Mouse (Mus musculus) midbrain, embryonic 14.5 days (tissue): ENCODE measurements at regions not wholly inside any gene's neighbourhood (a gene's known extent, or its start where the extent isn't known, plus 50 kb on each side); places are given as distances from the start of the nearest gene placed in this dataset.
A peak's percentile ranks its signal among the peaks of the same experiment; 100 is the strongest.

Source experiments
- ATAC-seq: fragments of 200-750 bp; cut with Nextera tagmentation; 2 replicates; pipeline ENCODE4 v1.8.0; 2017; ENCODE audit warnings: moderate number of reproducible peaks, moderate library complexity; ENCODE audit not compliant: low FRiP score, low TSS enrichment
- DNase-seq: peaks from one replicate; pipeline ENCODE4 v3.0.0-alpha.2; 2015
- H3K27ac ChIP-seq: fragments of 300-500 bp; sonication (generic); replicated peaks from 2 replicates; pipeline ENCODE4 v1.5.1; 2014; ENCODE audit warnings: mild to moderate bottlenecking, low read depth, low read length, moderate library complexity
- H3K27me3 ChIP-seq: fragments of 300-500 bp; sonication (generic); 2 replicates; pipeline ENCODE4 v1.6.1; 2014; ENCODE audit warnings: low read length, control low read depth, mixed read lengths; ENCODE audit not compliant: control insufficient read depth, insufficient read depth
- H3K36me3 ChIP-seq: fragments of 300-500 bp; sonication (generic); 2 replicates; pipeline ENCODE4 v1.6.1; 2014; ENCODE audit warnings: low read length, control low read depth; ENCODE audit not compliant: control insufficient read depth, insufficient read depth
- H3K4me1 ChIP-seq: fragments of 300-500 bp; sonication (generic); 2 replicates; pipeline ENCODE4 v1.6.1; 2014; ENCODE audit warnings: mild to moderate bottlenecking, antibody characterized with exemption, low read length, control low read depth; ENCODE audit not compliant: control insufficient read depth, insufficient read depth
- H3K4me2 ChIP-seq: fragments of 300-500 bp; sonication (generic); 2 replicates; pipeline ENCODE4 v1.6.1; 2014; ENCODE audit warnings: mild to moderate bottlenecking, low read length, moderate library complexity
- H3K4me3 ChIP-seq: fragments of 300-500 bp; sonication (generic); replicated peaks from 2 replicates; pipeline ENCODE4 v1.5.1; 2014; ENCODE audit warnings: low read depth, low read length
- H3K9ac ChIP-seq: fragments of 300-500 bp; sonication (generic); replicated peaks from 2 replicates; pipeline ENCODE4 v1.6.1; 2014; ENCODE audit warnings: mild to moderate bottlenecking, low read length, moderate library complexity
- H3K9me3 ChIP-seq: fragments of 300-500 bp; sonication (generic); 2 replicates; pipeline ENCODE4 v1.6.1; 2016; ENCODE audit warnings: low read length, control low read depth, mixed read lengths; ENCODE audit not compliant: control insufficient read depth
- WGBS: fragments of 180-500 bp; shearing (Covaris S2); extraction: QIAGEN DNeasy Blood & Tissue Kit; methylation state at CpG from one replicate; pipeline ENCODE4 v1.1.7; 2014; 5-methylcytosine and 5-hydroxymethylcytosine counted together

DNA sequence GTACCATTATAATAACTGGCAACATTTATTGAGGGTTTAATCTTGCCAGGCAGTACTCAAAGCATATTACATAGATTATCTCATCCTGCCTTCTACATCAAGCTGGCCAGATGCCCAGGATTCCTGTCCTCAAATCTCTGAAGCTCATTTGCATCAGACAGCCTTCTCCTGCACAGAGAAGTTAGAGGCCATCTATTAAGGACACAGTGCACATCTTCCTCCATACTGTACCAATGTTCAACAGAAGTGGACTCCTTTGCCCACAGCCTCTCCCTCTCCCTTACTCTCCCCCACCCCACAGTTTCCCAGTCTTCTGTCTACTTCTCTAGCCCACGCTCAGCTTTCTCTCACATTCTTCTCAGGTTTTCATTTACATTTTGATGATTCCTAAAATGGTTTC is 277.3 kb upstream of the Zfp637 start:
- WGBS, result 91% methylated on average over 1 of the region's 1 CpGs
- no peaks in the 10 kb centered on the region for H3K4me1 ChIP-seq

DNA sequence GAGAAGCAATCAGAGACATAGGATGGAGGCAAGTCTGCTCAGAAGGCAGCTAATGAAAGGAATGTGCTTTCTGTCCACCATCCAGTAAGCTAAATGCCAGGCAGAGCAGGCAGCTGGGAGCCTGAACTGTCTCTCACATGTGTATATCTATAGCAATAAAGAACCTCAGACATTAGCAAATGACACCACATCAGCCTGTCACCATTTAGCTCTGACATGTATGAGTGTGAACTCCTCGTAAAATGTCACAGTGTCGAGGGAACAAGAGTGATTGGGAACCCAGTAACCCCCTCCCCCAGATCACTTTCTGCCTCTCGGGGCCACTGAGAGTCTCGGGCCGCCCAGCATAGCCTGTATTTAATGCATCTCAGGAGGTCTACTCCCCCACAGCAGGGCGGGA is 274.2 kb upstream of the Zfp637 start:
- no peak overlapping the region for H3K4me3 ChIP-seq
- H3K36me3 ChIP-seq, result no peaks in the 10 kb centered on the region
- H3K9me3 ChIP-seq, result no peaks in the 10 kb centered on the region
- ATAC-seq (no peak), DNase-seq (no peak)
- no peak overlapping the region for H3K9ac ChIP-seq
- H3K27ac ChIP-seq, result no peak overlapping the region
- WGBS, result 84% methylated on average over 6 of the region's 6 CpGs
- no peaks in the 10 kb centered on the region for H3K4me1 ChIP-seq
- no peaks in the 10 kb centered on the region for H3K27me3 ChIP-seq
- H3K4me2 ChIP-seq, result no peak overlapping the region

More for the DNA sequence above, 277.3 kb upstream of the Zfp637 start:
- H3K27ac ChIP-seq, result no peak overlapping the region
- no peaks in the 10 kb centered on the region for H3K36me3 ChIP-seq
- H3K27me3 ChIP-seq, result no peaks in the 10 kb centered on the region
- no peak overlapping the region for H3K9ac ChIP-seq
- H3K4me2 ChIP-seq, result no peak overlapping the region
- H3K9me3 ChIP-seq, result no peaks in the 10 kb centered on the region
- ATAC-seq (no peak), DNase-seq (peak; percentile 46)
- H3K4me3 ChIP-seq, result no peak overlapping the region

DNA sequence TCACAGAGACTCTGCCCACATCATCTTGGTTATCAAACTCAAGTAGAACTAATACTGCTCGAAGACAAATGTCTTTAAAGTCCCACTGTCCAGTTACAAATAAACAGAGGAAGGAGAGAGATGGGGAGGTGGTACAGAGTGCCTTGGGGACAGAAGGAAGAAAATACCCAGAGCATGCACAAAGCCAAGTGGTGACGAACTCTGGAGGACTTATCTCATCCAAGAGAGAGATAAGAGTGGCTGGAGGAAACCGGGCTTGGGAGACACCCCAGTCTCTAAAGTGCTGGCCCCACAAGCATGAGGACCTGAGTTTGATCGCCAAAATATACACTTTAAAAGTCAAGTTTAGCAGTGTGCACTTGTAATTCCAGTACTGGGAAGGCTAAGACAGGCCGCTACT is 273.3 kb upstream of the Zfp637 start:
- Histone ChIP-seq H3K27me3 (no peaks in the 10 kb centered on the region), H3K9ac (no peak overlapping the region), H3K4me1 (no peaks in the 10 kb centered on the region), H3K36me3 (no peaks in the 10 kb centered on the region), H3K4me3 (no peak overlapping the region), H3K4me2 (no peak overlapping the region), H3K27ac (no peak overlapping the region), H3K9me3 (no peaks in the 10 kb centered on the region)
- no peak for ATAC-seq
- WGBS, result 91% methylated on average over 5 of the region's 5 CpGs
- no peak for DNase-seq

DNA sequence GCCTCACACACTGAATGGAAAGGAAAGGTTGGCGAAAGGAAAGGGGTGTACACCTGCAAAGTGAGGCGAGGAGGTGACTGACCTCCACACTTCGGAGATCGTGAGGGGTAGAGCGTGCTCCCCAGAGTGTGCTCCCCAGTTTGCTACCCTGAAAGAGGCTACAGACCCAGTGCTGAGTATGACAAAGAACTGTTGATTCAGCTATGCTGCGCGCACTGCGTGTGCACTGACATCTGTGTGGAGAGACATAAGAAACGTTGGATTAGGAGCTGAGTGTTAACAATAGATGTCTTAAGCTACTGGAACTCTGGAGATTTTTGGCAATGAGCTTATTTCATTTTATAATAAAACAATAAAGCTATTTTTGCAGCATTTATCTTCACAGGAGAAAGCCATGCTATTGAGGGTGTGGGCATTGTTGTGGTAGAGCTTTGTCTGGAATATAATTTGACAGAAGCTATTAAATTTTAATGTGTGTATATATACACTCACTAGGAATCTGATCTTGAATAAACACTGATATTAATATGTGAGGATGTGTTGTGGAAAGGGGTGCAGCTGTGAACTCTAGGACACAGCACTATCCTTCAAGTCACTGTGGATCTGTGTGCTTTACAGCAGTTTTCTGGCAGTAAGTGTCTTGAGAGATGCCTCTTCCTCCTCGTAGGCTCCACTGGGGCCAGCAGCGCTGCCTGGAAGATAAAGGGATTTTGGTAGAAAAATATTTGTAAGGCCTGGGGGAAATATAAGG is 271.2 kb upstream of the Zfp637 start:
- ATAC-seq (no peak), DNase-seq (peak; percentile 31)
- 67% methylated on average over 11 of the region's 11 CpGs for WGBS

DNA sequence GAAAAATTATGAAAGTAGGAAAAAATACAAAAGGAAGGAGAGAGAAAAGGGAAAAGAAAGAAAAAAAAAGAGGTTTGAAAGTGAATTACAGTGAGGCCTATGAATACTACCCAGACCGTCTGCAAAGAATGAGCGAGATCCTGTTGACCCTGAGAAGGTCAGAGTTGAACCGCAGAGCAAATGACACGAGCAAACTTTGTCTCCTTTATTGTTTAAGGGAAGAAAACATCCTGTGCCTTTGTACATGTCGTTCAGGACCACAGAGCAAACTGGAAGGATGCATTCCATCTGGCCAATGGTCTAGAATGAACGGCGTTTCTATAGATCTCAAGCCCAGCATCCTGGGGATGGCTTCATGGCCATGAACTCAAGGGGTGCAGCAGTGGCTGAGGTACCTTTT is 270.6 kb upstream of the Zfp637 start:
- no peak overlapping the region for H3K4me3 ChIP-seq
- H3K27me3 ChIP-seq, result no peaks in the 10 kb centered on the region
- H3K9me3 ChIP-seq, result no peaks in the 10 kb centered on the region
- DNase-seq (no peak), ATAC-seq (no peak)
- WGBS, result 65% methylated on average over 7 of the region's 7 CpGs
- no peak overlapping the region for H3K9ac ChIP-seq
- no peaks in the 10 kb centered on the region for H3K36me3 ChIP-seq
- H3K27ac ChIP-seq, result no peak overlapping the region
- no peaks in the 10 kb centered on the region for H3K4me1 ChIP-seq
- no peak overlapping the region for H3K4me2 ChIP-seq

More for the DNA sequence above, 271.2 kb upstream of the Zfp637 start:
- no peak overlapping the region for H3K9ac ChIP-seq
- H3K9me3 ChIP-seq, result no peaks in the 10 kb centered on the region
- H3K27me3 ChIP-seq, result no peaks in the 10 kb centered on the region
- H3K4me2 ChIP-seq, result no peak overlapping the region
- H3K4me1 ChIP-seq, result no peaks in the 10 kb centered on the region
- no peak overlapping the region for H3K27ac ChIP-seq
- H3K4me3 ChIP-seq, result no peak overlapping the region
- H3K36me3 ChIP-seq, result no peaks in the 10 kb centered on the region

DNA sequence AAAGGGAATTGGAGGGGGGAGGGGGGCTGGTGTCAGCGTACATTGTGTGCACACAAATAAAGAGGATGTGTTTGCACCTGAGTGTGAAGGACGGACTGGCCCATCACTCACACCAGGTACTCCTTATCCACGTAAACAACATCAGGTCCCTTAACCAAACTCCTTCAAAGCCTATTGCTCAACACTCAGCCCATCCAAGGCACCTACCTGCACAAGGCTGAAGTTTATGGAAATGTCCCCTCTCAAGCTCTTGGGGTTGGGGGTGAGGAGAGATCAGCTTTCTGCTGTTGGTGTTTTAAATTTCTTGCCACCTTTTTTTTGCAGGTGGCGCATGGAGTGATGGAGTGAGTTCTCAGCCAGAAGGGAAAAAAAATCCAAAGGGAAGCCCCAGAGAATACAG is 270.2 kb upstream of the Zfp637 start:
- Histone ChIP-seq H3K36me3 (no peaks in the 10 kb centered on the region), H3K9ac (no peak overlapping the region), H3K27me3 (no peaks in the 10 kb centered on the region), H3K9me3 (no peaks in the 10 kb centered on the region), H3K27ac (no peak overlapping the region), H3K4me3 (no peak overlapping the region), H3K4me1 (no peaks in the 10 kb centered on the region), H3K4me2 (no peak overlapping the region)
- DNase-seq, result no peak
- 94% methylated on average over 4 of the region's 4 CpGs for WGBS
- ATAC-seq, result no peak

DNA sequence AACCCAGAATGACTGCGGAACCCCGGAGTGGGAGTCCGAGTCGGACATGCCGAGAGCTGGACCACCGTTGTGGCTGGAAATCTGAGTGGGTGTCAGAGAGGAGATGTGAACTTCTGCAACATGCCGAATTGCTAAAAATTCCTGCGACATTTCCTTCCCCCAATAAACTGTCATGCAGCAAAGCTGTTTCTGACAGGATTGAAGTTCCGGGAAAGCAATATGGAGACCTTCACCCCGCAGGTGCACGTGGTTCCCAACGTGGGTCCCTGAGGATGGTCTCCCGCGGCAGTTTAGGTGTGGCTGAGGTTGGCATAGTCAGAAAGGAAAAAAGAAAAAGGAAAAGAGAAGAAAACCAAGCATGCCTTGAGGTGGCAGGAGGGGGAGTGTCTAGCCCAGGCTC is 269.0 kb upstream of the Zfp637 start:
- ATAC-seq, result no peak
- H3K9ac ChIP-seq, result no peak overlapping the region
- no peak for DNase-seq
- H3K4me2 ChIP-seq, result no peak overlapping the region
- no peak overlapping the region for H3K4me3 ChIP-seq
- no peaks in the 10 kb centered on the region for H3K27me3 ChIP-seq
- no peaks in the 10 kb centered on the region for H3K36me3 ChIP-seq
- H3K4me1 ChIP-seq, result no peaks in the 10 kb centered on the region
- H3K9me3 ChIP-seq, result no peaks in the 10 kb centered on the region
- 94% methylated on average over 14 of the region's 14 CpGs for WGBS
- no peak overlapping the region for H3K27ac ChIP-seq

DNA sequence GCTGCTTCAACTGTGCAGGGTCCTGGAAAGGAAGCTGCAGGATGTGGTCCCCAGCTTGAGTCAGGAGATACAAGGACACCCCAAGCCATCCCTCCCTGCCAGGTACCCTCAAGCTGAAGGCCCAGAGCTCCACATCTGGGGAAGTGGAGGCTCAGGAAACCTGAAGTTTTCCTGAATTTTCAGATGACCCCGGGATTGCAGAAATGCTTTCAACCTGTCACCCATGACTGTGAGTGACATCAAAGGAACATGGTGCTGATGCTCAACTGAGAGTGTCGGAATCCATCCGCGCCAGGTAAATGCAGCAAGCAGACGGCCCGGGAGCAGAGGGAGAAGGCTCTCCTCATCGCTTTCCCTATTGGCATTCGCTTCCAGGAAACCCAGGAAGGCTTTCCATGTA is 267.6 kb upstream of the Zfp637 start:
- DNase-seq, result no peak
- Histone ChIP-seq H3K4me1 (no peaks in the 10 kb centered on the region), H3K4me3 (no peak overlapping the region)

DNA sequence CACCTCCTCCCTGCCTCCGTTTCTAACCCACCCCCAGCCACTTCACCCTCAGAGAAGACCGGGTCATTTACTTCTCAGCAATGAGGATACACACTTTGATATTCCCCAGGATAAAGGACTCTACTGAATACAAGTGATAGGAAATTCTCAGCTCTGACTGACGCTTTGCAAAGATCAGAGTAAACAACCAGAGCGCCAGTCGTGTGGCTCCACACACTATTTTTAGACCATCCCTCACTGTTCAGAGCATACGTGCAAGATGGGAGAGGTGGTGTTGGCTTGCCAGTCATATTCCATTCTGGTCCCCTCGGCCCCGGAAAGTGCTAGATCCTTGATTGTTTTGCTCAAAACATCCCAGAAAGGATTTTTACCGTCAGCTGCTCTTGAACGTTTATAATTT is 266.8 kb upstream of the Zfp637 start:
- WGBS, result 83% methylated on average over 10 of the region's 10 CpGs
- no peak for DNase-seq
- H3K9ac ChIP-seq, result no peak overlapping the region

More for the DNA sequence above, 267.6 kb upstream of the Zfp637 start:
- no peak for ATAC-seq
- WGBS, result 93% methylated on average over 8 of the region's 8 CpGs
- Histone ChIP-seq H3K27ac (no peak overlapping the region), H3K36me3 (no peaks in the 10 kb centered on the region), H3K9ac (no peak overlapping the region), H3K4me2 (no peak overlapping the region), H3K27me3 (no peaks in the 10 kb centered on the region), H3K9me3 (no peaks in the 10 kb centered on the region)

More for the DNA sequence above, 266.8 kb upstream of the Zfp637 start:
- Histone ChIP-seq H3K4me2 (no peak overlapping the region), H3K9me3 (no peaks in the 10 kb centered on the region), H3K36me3 (no peaks in the 10 kb centered on the region), H3K27me3 (no peaks in the 10 kb centered on the region), H3K4me3 (no peak overlapping the region), H3K4me1 (no peaks in the 10 kb centered on the region), H3K27ac (no peak overlapping the region)
- ATAC-seq, result no peak
